Mouse (Mus musculus) intestine, embryonic 16.5 days (tissue): Measurements from ENCODE around the gene Agtr1a. TPM values are rescaled to one million over a fixed set of nuclear protein-coding genes. Genes with fewer than 3 reads are reported as not detected.

Experiments
- polyA plus RNA-seq: library from polyadenylated mRNA; unstranded; fragments of >200 nt; fragmentation: Nextera tagmentation; extraction: Ambion mirVana; gene quantifications from 2 replicates; pipeline ENCODE4 v1.2.1, GENCODE M21; 2015

Agtr1a gene
- polyA plus RNA-seq, 1 experiment from 2014 or later: 3.2 TPM

Other genes with a start within 250 kb of the Agtr1a start
- 37.4 and 44.2 TPM in 2 replicates for gene Mboat1, start 200.0 kb upstream of the Agtr1a start, polyA plus RNA-seq
- gene Uqcrfs1, start 208.9 kb downstream of the Agtr1a start, polyA plus RNA-seq: 434 and 446 TPM in 2 replicates